Mouse (Mus musculus): ENCODE measurements around the gene Mapk12. TPM values are rescaled to one million over a fixed set of nuclear protein-coding genes. Genes with fewer than 3 reads are reported as not detected.
A peak's percentile ranks its signal among the peaks of the same experiment; 100 is the strongest.

Mapk12 gene
- total and polyA plus RNA-seq, 3 experiments, result 0.21 TPM; not detected in 2

DNA sequence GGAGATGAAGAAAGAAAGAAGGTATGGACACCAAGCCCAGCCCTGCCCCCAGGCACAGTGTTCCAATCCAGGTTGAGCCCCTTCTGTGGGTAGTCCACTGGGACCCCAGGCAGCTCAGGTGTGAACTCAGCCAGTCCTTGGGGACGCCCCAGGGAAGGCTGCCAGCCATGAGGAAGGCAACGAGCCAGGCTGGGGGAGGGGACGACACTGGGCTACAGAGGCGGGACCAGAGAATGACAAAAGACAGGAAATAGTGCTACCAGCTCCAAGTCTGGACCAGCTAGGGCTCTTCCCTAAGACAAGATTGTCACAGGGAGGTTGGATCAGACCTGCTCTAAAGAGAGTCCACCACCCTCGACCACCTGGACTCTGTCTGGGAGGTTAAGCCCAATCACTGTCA lies 36.6 kb upstream of the Mapk12 start:
- in situ Hi-C loops (cut with MboI; ENCODE audit: low pct_ligation_motif_present, low pct_unique_long_range_greater_than_20kb, low sequenced_read_pairs), result no loop called here
- H3K27me3 ChIP-seq (replicated peaks), result peaks cover 1% of the 10 kb centered on the region

GRCm38 (mm10) chr15:89175411-89176155 lies 35.1 kb upstream of the Mapk12 start:
- in situ Hi-C loops (cut with MboI; ENCODE audit: low pct_ligation_motif_present, low pct_unique_long_range_greater_than_20kb, low sequenced_read_pairs), result no loop called here

More for the DNA sequence above, 36.6 kb upstream of the Mapk12 start:
- peak overlapping the region; percentile 11; the same call in 1 of the 2 replicates for H3K9ac ChIP-seq (ENCODE audit: insufficient read depth, low read depth)
- peak; percentile 68 for DNase-seq (ENCODE audit: extremely low read depth)
- peaks cover 26 to 65% of the 10 kb centered on the region in 2 experiments for H3K4me1 ChIP-seq (ENCODE audit: control insufficient read depth in 1 of 2, insufficient read depth in 2 of 2)
- no peak overlapping the region for H3K4me3 ChIP-seq (replicated peaks in 1 of 3; ENCODE audit: low read depth in 2 of 3, low read length in 2 of 3, poor library complexity in 1 of 3)
- H3K4me2 ChIP-seq (ENCODE audit: insufficient read depth, low read depth, poor library complexity, severe bottlenecking), result peak overlapping the region; percentile 92
- peaks cover 8% of the 10 kb centered on the region for H3K9me3 ChIP-seq (replicated peaks; ENCODE audit: low read length)
- H3K27ac ChIP-seq (ENCODE audit: insufficient read depth, low read depth), result peak overlapping the region; percentile 36; the same call in 1 of the 2 replicates
- H3K79me2 ChIP-seq (replicated peaks; ENCODE audit: control insufficient read depth, extremely low read depth, insufficient read depth, poor library complexity, severe bottlenecking), result 0 out of 2 replicates have a peak, but pooled peaks cover 3% of the 10 kb centered on the region
- dilution Hi-C loops (cut with MboI; ENCODE audit: extremely low pct_ligation_motif_present, extremely low pct_unique_long_range_greater_than_20kb, low sequenced_read_pairs), result no loop called here
- H3K36me3 ChIP-seq (replicated peaks in 1 of 2; ENCODE audit: control insufficient read depth in 1 of 2, insufficient read depth in 1 of 2, low read length in 1 of 2), result peaks cover 0 to 10% of the 10 kb centered on the region in 2 experiments
- TF ChIP-seq GABPA (IDR thresholded peaks at IDR 0.05; ENCODE audit: insufficient replicate concordance, low read depth, low read length) (no peak), SIN3A (IDR thresholded peaks at IDR 0.05; ENCODE audit: low read length) (peak; percentile 63), USF1 (IDR thresholded peaks at IDR 0.05; ENCODE audit: low read depth, low read length) (no peak), JUND (conservative IDR thresholded peaks at IDR 0.05; ENCODE audit: low read depth, low read length) (no peak), ZNF384 (IDR thresholded peaks at IDR 0.05; ENCODE audit: low read depth, low read length) (no peak), BHLHE40 (IDR thresholded peaks at IDR 0.05; ENCODE audit: low read depth, low read length) (peak; percentile 46; the same call in 1 of the 2 replicates), MAFK (IDR thresholded peaks at IDR 0.05; ENCODE audit: insufficient replicate concordance, low read length) (no peak), TCF12 (IDR thresholded peaks at IDR 0.05; ENCODE audit: low read depth, low read length) (no peak; the same call in 1 of the 2 replicates), ZKSCAN1 (IDR thresholded peaks at IDR 0.05; ENCODE audit: borderline replicate concordance, low read depth, low read length) (no peak), POLR2AphosphoS2 (IDR thresholded peaks at IDR 0.05; ENCODE audit: low read depth, low read length) (no peak), ETS1 (conservative IDR thresholded peaks at IDR 0.05; ENCODE audit: low read depth, low read length) (no peak; the same call in 1 of the 2 replicates), IRF4 (IDR thresholded peaks at IDR 0.05; ENCODE audit: low read depth, low read length) (no peak), HCFC1 (IDR thresholded peaks at IDR 0.05; ENCODE audit: low read depth, low read length) (0 out of 2 replicates have a peak, but pooled peaks have one; percentile 26), CHD2 (IDR thresholded peaks at IDR 0.05; ENCODE audit: low read length) (peak; percentile 79), NELFE (IDR thresholded peaks at IDR 0.05; ENCODE audit: low read depth, low read length) (no peak), MAZ (IDR thresholded peaks at IDR 0.05; ENCODE audit: low read depth, low read length) (no peak), ZC3H11A (IDR thresholded peaks at IDR 0.05; ENCODE audit: low read depth, low read length) (no peak), SMC3 (IDR thresholded peaks at IDR 0.05; ENCODE audit: low read depth, low read length) (no peak), MXI1 (IDR thresholded peaks at IDR 0.05; ENCODE audit: low read depth, low read length) (0 out of 2 replicates have a peak, but pooled peaks have one; percentile 30), CHD1 (IDR thresholded peaks at IDR 0.05; ENCODE audit: low read depth, low read length) (no peak), RAD21 (IDR thresholded peaks at IDR 0.05; ENCODE audit: low read depth, low read length) (no peak; the same call in 1 of the 2 replicates), RCOR1 (conservative IDR thresholded peaks at IDR 0.05; ENCODE audit: low read depth, low read length) (no peak; the same call in 1 of the 2 replicates), MAX (IDR thresholded peaks at IDR 0.05; ENCODE audit: low read length) (peak; percentile 59), NRF1 (IDR thresholded peaks at IDR 0.05; ENCODE audit: low read depth, low read length) (no peak), JUN (IDR thresholded peaks at IDR 0.05; ENCODE audit: insufficient read depth, low read depth, low read length) (no peak), E2F4 (IDR thresholded peaks at IDR 0.05; ENCODE audit: insufficient replicate concordance, low read depth, low read length) (no peak), PAX5 (IDR thresholded peaks at IDR 0.05; ENCODE audit: low read length) (no peak), MEF2A (IDR thresholded peaks at IDR 0.05; ENCODE audit: borderline replicate concordance, low read depth, low read length) (0 out of 2 replicates have a peak, but pooled peaks have one; percentile 50), ELF1 (IDR thresholded peaks at IDR 0.05; ENCODE audit: low read depth, low read length) (peak; percentile 50; the same call in 1 of the 2 replicates), KAT2A (IDR thresholded peaks at IDR 0.05; ENCODE audit: insufficient replicate concordance, low read length) (0 out of 2 replicates have a peak, but pooled peaks have one; percentile 29), MYC (IDR thresholded peaks at IDR 0.05; ENCODE audit: low read depth, low read length) (peak; percentile 48; the same call in 1 of the 2 replicates), UBTF (IDR thresholded peaks at IDR 0.05; ENCODE audit: low read depth, low read length) (0 out of 2 replicates have a peak, but pooled peaks have one; percentile 15), EP300 (IDR thresholded peaks at IDR 0.05; ENCODE audit: low read length) (peak; percentile 39; the same call in 1 of the 2 replicates), POLR2A (IDR thresholded peaks at IDR 0.05; ENCODE audit: low read depth, low read length) (no peak), TBP (conservative IDR thresholded peaks at IDR 0.05; ENCODE audit: low read depth, low read length) (no peak), ZMIZ1 (IDR thresholded peaks at IDR 0.05; ENCODE audit: low read depth, low read length) (no peak), CTCF (conservative IDR thresholded peaks at IDR 0.05 in 1 of 2, IDR thresholded peaks at IDR 0.05 in 1 of 2; ENCODE audit: low read depth in 2 of 2, low read length in 2 of 2) (no peak), USF2 (conservative IDR thresholded peaks at IDR 0.05; ENCODE audit: low read depth, low read length) (no peak)

More at GRCm38 (mm10) chr15:89175411-89176155, 35.1 kb upstream of the Mapk12 start:
- H3K4me1 ChIP-seq (ENCODE audit: control insufficient read depth in 1 of 2, insufficient read depth in 2 of 2), result peaks cover 29 to 72% of the 10 kb centered on the region in 2 experiments
- H3K9me3 ChIP-seq (replicated peaks; ENCODE audit: low read length), result peaks cover 4% of the 10 kb centered on the region
- DNase-seq (ENCODE audit: extremely low read depth), result no peak
- H3K4me3 ChIP-seq (replicated peaks in 1 of 3; ENCODE audit: low read depth in 2 of 3, low read length in 2 of 3, poor library complexity in 1 of 3), result no peak overlapping the region
- 0 out of 2 replicates have a peak, but pooled peaks cover 3% of the 10 kb centered on the region for H3K79me2 ChIP-seq (replicated peaks; ENCODE audit: control insufficient read depth, extremely low read depth, insufficient read depth, poor library complexity, severe bottlenecking)
- dilution Hi-C loops (cut with MboI; ENCODE audit: extremely low pct_ligation_motif_present, extremely low pct_unique_long_range_greater_than_20kb, low sequenced_read_pairs), result no loop called here
- no peak overlapping the region for H3K27ac ChIP-seq (ENCODE audit: insufficient read depth, low read depth)
- no peak overlapping the region for H3K4me2 ChIP-seq (ENCODE audit: insufficient read depth, low read depth, poor library complexity, severe bottlenecking)
- no peak overlapping the region for H3K9ac ChIP-seq (ENCODE audit: insufficient read depth, low read depth)
- peaks cover 1% of the 10 kb centered on the region for H3K27me3 ChIP-seq (replicated peaks)
- no peak for TF ChIP-seq SMC3 (IDR thresholded peaks at IDR 0.05; ENCODE audit: low read depth, low read length)
- TF ChIP-seq ELF1 (IDR thresholded peaks at IDR 0.05; ENCODE audit: low read depth, low read length), result no peak
- no peak for TF ChIP-seq USF2 (conservative IDR thresholded peaks at IDR 0.05; ENCODE audit: low read depth, low read length)
- no peak for TF ChIP-seq HCFC1 (IDR thresholded peaks at IDR 0.05; ENCODE audit: low read depth, low read length)
- no peak for TF ChIP-seq CHD1 (IDR thresholded peaks at IDR 0.05; ENCODE audit: low read depth, low read length)
- no peak for TF ChIP-seq ZKSCAN1 (IDR thresholded peaks at IDR 0.05; ENCODE audit: borderline replicate concordance, low read depth, low read length)
- no peak for TF ChIP-seq MYC (IDR thresholded peaks at IDR 0.05; ENCODE audit: low read depth, low read length)
- no peak for TF ChIP-seq ZNF384 (IDR thresholded peaks at IDR 0.05; ENCODE audit: low read depth, low read length)
- no peak for TF ChIP-seq POLR2A (IDR thresholded peaks at IDR 0.05; ENCODE audit: low read depth, low read length)
- TF ChIP-seq KAT2A (IDR thresholded peaks at IDR 0.05; ENCODE audit: insufficient replicate concordance, low read length), result no peak
- no peak for TF ChIP-seq RAD21 (IDR thresholded peaks at IDR 0.05; ENCODE audit: low read depth, low read length)
- no peak for TF ChIP-seq JUND (conservative IDR thresholded peaks at IDR 0.05; ENCODE audit: low read depth, low read length)
- peaks cover 0 to 5% of the 10 kb centered on the region in 2 experiments for H3K36me3 ChIP-seq (replicated peaks in 1 of 2; ENCODE audit: control insufficient read depth in 1 of 2, insufficient read depth in 1 of 2, low read length in 1 of 2)

Measured in CH12.LX (cell line).